Comparison of ENCODE assay signal across 22 mouse cellular contexts in genomic region chr10:53914974-53915609, GRCm38 (mm10).
DNase-seq lines count a peak whose midpoint lies in the region; ATAC-seq lines count a peak whose summit lies in the region.
"Had no signal": no experiment of that assay in that cellular context is flagged by ENCODE, and none has a peak within 500 bp of the region (broad histone marks: within the 10 kb centered on the region; RNA-seq: fewer than 3 reads in every experiment).

No protein-coding gene starts in this region.

- H3K36me3 ChIP-seq in kidney, embryonic 15.5 days = peaks cover 11% of the 10 kb centered on the region; the same call in 1 of the 2 replicates
- H3K36me3 ChIP-seq in lung, embryonic 16.5 days (ENCODE audit: control insufficient read depth, insufficient read depth, low read length) = no peaks in the 10 kb centered on the region
- no peaks in the 10 kb centered on the region for H3K36me3 ChIP-seq in embryonic facial prominence, embryonic 11.5 days (replicated peaks; ENCODE audit: control insufficient read depth, insufficient read depth, low read depth, low read length)
- H3K36me3 ChIP-seq: embryonic facial prominence, embryonic 15.5 days; forebrain, embryonic 10.5 days; G1E had no signal

- H3K4me1 ChIP-seq in kidney, embryonic 15.5 days = peaks cover 8% of the 10 kb centered on the region
- 0 out of 2 replicates have a peak, but pooled peaks cover 2% of the 10 kb centered on the region for H3K4me1 ChIP-seq in lung, embryonic 16.5 days (replicated peaks; ENCODE audit: control insufficient read depth, insufficient read depth, low read length)
- no peaks in the 10 kb centered on the region for H3K4me1 ChIP-seq in embryonic facial prominence, embryonic 11.5 days (ENCODE audit: control insufficient read depth, insufficient read depth, low read length)
- H3K4me1 ChIP-seq: embryonic facial prominence, embryonic 15.5 days; forebrain, embryonic 10.5 days; limb, embryonic 13.5 days had no signal

- H3K4me2 ChIP-seq in kidney, embryonic 15.5 days = peak overlapping the region; percentile 27; the same call in 1 of the 2 replicates
- H3K4me2 ChIP-seq in lung, embryonic 16.5 days (ENCODE audit: low read depth, low read length) = no peak overlapping the region
- H3K4me2 ChIP-seq in embryonic facial prominence, embryonic 11.5 days (ENCODE audit: low read depth, low read length) = no peak overlapping the region
- H3K4me2 ChIP-seq: embryonic facial prominence, embryonic 15.5 days; limb, embryonic 13.5 days had no signal

- no peak overlapping the region for H3K9ac ChIP-seq in kidney, embryonic 15.5 days
- H3K9ac ChIP-seq in lung, embryonic 16.5 days (ENCODE audit: low read length) = no peak overlapping the region
- H3K9ac ChIP-seq in embryonic facial prominence, embryonic 11.5 days (replicated peaks; ENCODE audit: low read length) = no peak overlapping the region
- H3K9ac ChIP-seq: embryonic facial prominence, embryonic 15.5 days; limb, embryonic 13.5 days; liver, embryonic 14.5 days had no signal

- peak; percentile 90 for ATAC-seq in kidney, embryonic 15.5 days (replicated peaks; ENCODE audit: low FRiP score)
- ATAC-seq in lung, embryonic 16.5 days (ENCODE audit: low read depth) = peak; percentile 60; the same call in 1 of the 2 replicates
- ATAC-seq in embryonic facial prominence, embryonic 11.5 days (replicated peaks; ENCODE audit: insufficient number of reproducible peaks, low FRiP score, low TSS enrichment, low read depth) = no peak
- ATAC-seq: CD4-positive, CD25-positive, alpha-beta regulatory T cell, adult 4 months; inflammation-experienced regulatory T-cells, adult 6 months had no signal

- no peak overlapping the region for H3K4me3 ChIP-seq in kidney, embryonic 15.5 days (replicated peaks)
- no peak overlapping the region for H3K4me3 ChIP-seq in lung, embryonic 16.5 days (ENCODE audit: low read length)
- no peak overlapping the region for H3K4me3 ChIP-seq in embryonic facial prominence, embryonic 11.5 days (ENCODE audit: low read depth, low read length)
- H3K4me3 ChIP-seq: embryonic facial prominence, embryonic 15.5 days; forebrain, embryonic 10.5 days; limb, embryonic 13.5 days had no signal

- H3K9me3 ChIP-seq in kidney, embryonic 15.5 days (replicated peaks) = no peaks in the 10 kb centered on the region
- H3K9me3 ChIP-seq in lung, embryonic 16.5 days (ENCODE audit: control insufficient read depth, low read length) = no peaks in the 10 kb centered on the region
- H3K9me3 ChIP-seq in embryonic facial prominence, embryonic 11.5 days (replicated peaks; ENCODE audit: control insufficient read depth, low read length) = no peaks in the 10 kb centered on the region
- H3K9me3 ChIP-seq: embryonic facial prominence, embryonic 15.5 days; forebrain, embryonic 10.5 days; limb, embryonic 13.5 days had no signal

- DNase-seq in adrenal gland, adult (ENCODE audit: inconsistent age in 2 of 2, low spot score in 1 of 2) = peak; percentile 7 to 30
- DNase-seq in adrenal gland, postnatal 25 days = no peak
- no peak for DNase-seq in kidney, postnatal 25 days
- no peak for DNase-seq in lung, postnatal 25 days (ENCODE audit: low spot score)
- DNase-seq in embryonic facial prominence, embryonic 11.5 days (ENCODE audit: low spot score) = peak; percentile 43
- no peak for DNase-seq in cerebellum, adult 11 months
- DNase-seq: adrenal gland, adult 2 months; cerebellum, adult 11-12 months; cerebellum, postnatal 36 days; gastrocnemius, postnatal 10 days; heart, adult 18-20 months; heart, postnatal 4 days; right cerebral cortex, postnatal 4 days had no signal

- 40% methylated on average over 8 of the region's 8 CpGs for WGBS in kidney, embryonic 15.5 days
- WGBS in lung, embryonic 16.5 days = 54% methylated on average over 8 of the region's 8 CpGs
- 51% methylated on average over 8 of the region's 8 CpGs for WGBS in embryonic facial prominence, embryonic 11.5 days

- peak overlapping the region; percentile 68; the same call in 1 of the 2 replicates for H3K27ac ChIP-seq in kidney, embryonic 15.5 days
- no peak overlapping the region for H3K27ac ChIP-seq in lung, embryonic 16.5 days (ENCODE audit: low read length)
- H3K27ac ChIP-seq in embryonic facial prominence, embryonic 11.5 days (replicated peaks; ENCODE audit: low read depth, low read length) = no peak overlapping the region
- H3K27ac ChIP-seq: embryonic facial prominence, embryonic 15.5 days; forebrain, embryonic 10.5 days; limb, embryonic 13.5 days; liver, embryonic 14.5 days had no signal

- no peaks in the 10 kb centered on the region for H3K27me3 ChIP-seq in kidney, embryonic 15.5 days
- no peaks in the 10 kb centered on the region for H3K27me3 ChIP-seq in lung, embryonic 16.5 days (ENCODE audit: control insufficient read depth, insufficient read depth, low read depth, low read length)
- no peaks in the 10 kb centered on the region for H3K27me3 ChIP-seq in embryonic facial prominence, embryonic 11.5 days (ENCODE audit: control insufficient read depth, insufficient read depth, low read length)
- H3K27me3 ChIP-seq: embryonic facial prominence, embryonic 15.5 days; limb, embryonic 13.5 days had no signal

Comparison
In these comparisons a context has a peak if more than half of its experiments do, and no peak if none do; other contexts are left out.
1. DNase-seq: peak in adrenal gland, adult (2 of 2) and embryonic facial prominence, embryonic 11.5 days (single experiment); none in adrenal gland, postnatal 25 days (single experiment), kidney, postnatal 25 days (0 of 2), lung, postnatal 25 days (single experiment) and cerebellum, adult 11 months (single experiment).